ENCODE assay signal across 29 mouse cellular contexts in genomic region chr5:31123481-31123880, GRCm38 (mm10). TPM values are rescaled to one million over a fixed set of nuclear protein-coding genes. Genes with fewer than 3 reads are reported as not detected.
DNase-seq lines count a peak whose midpoint lies in the region; ATAC-seq and TF ChIP-seq lines count a peak whose summit lies in the region.
"Had no signal": no experiment of that assay in that cellular context is flagged by ENCODE, and none has a peak within 500 bp of the region (broad histone marks: within the 10 kb centered on the region; RNA-seq: fewer than 3 reads in every experiment).

No protein-coding gene starts in this region.

- intact Hi-C loops in gastrocnemius, adult 2 months (cut with DNase I) = no loop called here

- ATAC-seq in embryonic facial prominence, embryonic 11.5 days (replicated peaks; ENCODE audit: insufficient number of reproducible peaks, low FRiP score, low TSS enrichment, low read depth) = no peak
- ATAC-seq: activated CD4-positive, CD25-positive, alpha-beta regulatory T cell, adult 4 months; forebrain, embryonic 14.5 days; forebrain, embryonic 16.5 days; Patski had no signal

- H3K4me3 ChIP-seq in gastrocnemius, adult 2 months = peak overlapping the region; percentile 28
- H3K4me3 ChIP-seq in embryonic facial prominence, embryonic 11.5 days (ENCODE audit: low read depth, low read length) = no peak overlapping the region
- H3K4me3 ChIP-seq in cerebellum, adult 2 months (replicated peaks; ENCODE audit: insufficient read depth, low read depth, low read length) = no peak overlapping the region
- H3K4me3 ChIP-seq: embryonic facial prominence, embryonic 12.5 days; forebrain, embryonic 12.5 days had no signal

- no peak for TF ChIP-seq POLR2A in cerebellum, adult 2 months (IDR thresholded peaks at IDR 0.05; ENCODE audit: borderline replicate concordance, insufficient read depth, low read length)

- TF ChIP-seq CTCF in gastrocnemius, adult 2 months (IDR thresholded peaks at IDR 0.05) = no peak
- no peak for TF ChIP-seq CTCF in cerebellum, adult 2 months (IDR thresholded peaks at IDR 0.05; ENCODE audit: borderline replicate concordance, insufficient read depth, low read depth, low read length)

- no peaks in the 10 kb centered on the region for H3K36me3 ChIP-seq in embryonic facial prominence, embryonic 11.5 days (replicated peaks; ENCODE audit: control insufficient read depth, insufficient read depth, low read depth, low read length)
- H3K36me3 ChIP-seq: embryonic facial prominence, embryonic 12.5 days; forebrain, embryonic 12.5 days had no signal

- 24% methylated on average over 2 of the region's 2 CpGs for WGBS in embryonic facial prominence, embryonic 11.5 days
- 38% methylated on average over 2 of the region's 2 CpGs for WGBS in cerebellum, adult 2 months

- no peak overlapping the region for H3K4me2 ChIP-seq in embryonic facial prominence, embryonic 11.5 days (ENCODE audit: low read depth, low read length)
- H3K4me2 ChIP-seq: embryonic facial prominence, embryonic 12.5 days; forebrain, embryonic 12.5 days had no signal

- no peak for DNase-seq in gastrocnemius, adult 2 months
- DNase-seq in gastrocnemius, postnatal 4 days (ENCODE audit: low spot score in 2 of 2) = no peak
- DNase-seq in NIH3T3 (ENCODE audit: low read depth) (peak; percentile 56), adipocyte (ENCODE audit: low spot score) (peak; percentile 20)
- DNase-seq in embryonic facial prominence, embryonic 11.5 days (ENCODE audit: low spot score) = peak; percentile 15
- DNase-seq in cerebellum, adult 2 months = no peak
- DNase-seq in left cerebral cortex, adult 11 months (ENCODE audit: low spot score) = no peak
- DNase-seq: adrenal gland, adult 2 months; adrenal gland, postnatal 10 days; adrenal gland, postnatal 25 days; cerebellum, adult 11 months; cerebellum, adult 18-20 months; cerebellum, adult 9-10 months; cerebellum, postnatal 10 days; cerebellum, postnatal 25 days had no signal

- H3K9me3 ChIP-seq in embryonic facial prominence, embryonic 11.5 days (replicated peaks; ENCODE audit: control insufficient read depth, low read length) = no peaks in the 10 kb centered on the region
- H3K9me3 ChIP-seq: embryonic facial prominence, embryonic 12.5 days; forebrain, embryonic 12.5 days had no signal

- H3K27ac ChIP-seq in gastrocnemius, adult 2 months = peak overlapping the region; percentile 72
- no peak overlapping the region for H3K27ac ChIP-seq in embryonic facial prominence, embryonic 11.5 days (replicated peaks; ENCODE audit: low read depth, low read length)
- H3K27ac ChIP-seq in cerebellum, adult 2 months (ENCODE audit: insufficient read depth, low read length) = no peak overlapping the region
- H3K27ac ChIP-seq: embryonic facial prominence, embryonic 12.5 days; forebrain, embryonic 12.5 days had no signal

- no peak overlapping the region for H3K9ac ChIP-seq in embryonic facial prominence, embryonic 11.5 days (replicated peaks; ENCODE audit: low read length)
- H3K9ac ChIP-seq: embryonic facial prominence, embryonic 12.5 days; forebrain, embryonic 12.5 days had no signal

- no peaks in the 10 kb centered on the region for H3K27me3 ChIP-seq in embryonic facial prominence, embryonic 11.5 days (ENCODE audit: control insufficient read depth, insufficient read depth, low read length)
- H3K27me3 ChIP-seq in cerebellum, adult 2 months (ENCODE audit: control insufficient read depth, insufficient read depth, low read length) = no peaks in the 10 kb centered on the region
- H3K27me3 ChIP-seq: embryonic facial prominence, embryonic 12.5 days had no signal

- H3K4me1 ChIP-seq in embryonic facial prominence, embryonic 11.5 days (ENCODE audit: control insufficient read depth, insufficient read depth, low read length) = no peaks in the 10 kb centered on the region
- H3K4me1 ChIP-seq in cerebellum, adult 2 months (ENCODE audit: control insufficient read depth, insufficient read depth, low read length) = no peaks in the 10 kb centered on the region
- H3K4me1 ChIP-seq: embryonic facial prominence, embryonic 12.5 days had no signal

RNA-seq across cellular contexts. Expression of gene Trim54, which starts 7.0 kb away (rescaled TPM):
- 100 to 1,000 TPM; 356 to 504 TPM for total RNA-seq in gastrocnemius, adult 2 months (2021)
- 100 to 1,000 TPM; 139 to 160 TPM for total RNA-seq in gastrocnemius, postnatal 4 days (2021)
- polyA plus RNA-seq in embryonic facial prominence, embryonic 11.5 days (2014; fragmentation: Nextera tagmentation; extraction: Ambion mirVana) = not detected in 2 replicates
- not detected in 2 replicates for polyA plus RNA-seq in cerebellum, adult 2 months (2012; rRNA removed)
- total RNA-seq: adrenal gland, adult 2 months; adrenal gland, postnatal 25 days; MEL had no signal
- polyA plus RNA-seq: activated CD4-positive, CD25-positive, alpha-beta regulatory T cell, adult 4 months; adrenal gland, adult 2 months; forebrain, embryonic 12.5 days; forebrain, embryonic 14.5 days; forebrain, embryonic 16.5 days; Patski had no signal

RNA-seq across cellular contexts. Expression of gene Ucn, which starts 15.1 kb away (rescaled TPM):
- not detected for total RNA-seq in gastrocnemius, adult 2 months (2021)
- total RNA-seq in gastrocnemius, postnatal 4 days (2021) = under 1 TPM in 1 of 2 experiments, not detected in 1; 0.62 TPM
- polyA plus RNA-seq in embryonic facial prominence, embryonic 11.5 days (2014; fragmentation: Nextera tagmentation; extraction: Ambion mirVana) = not detected in 2 replicates
- 1.2 TPM in 1 of 2 replicates, not detected in the other for polyA plus RNA-seq in cerebellum, adult 2 months (2012; rRNA removed)
- total RNA-seq: adrenal gland, adult 2 months; adrenal gland, postnatal 10 days; adrenal gland, postnatal 25 days; adrenal gland, postnatal 4 days; ES-E14; MEL had no signal
- polyA plus RNA-seq: activated CD4-positive, CD25-positive, alpha-beta regulatory T cell, adult 4 months; adrenal gland, adult 2 months; brain, embryonic 14.5 days; C2C12; embryonic facial prominence, embryonic 12.5 days; forebrain, embryonic 12.5 days; forebrain, embryonic 14.5 days; forebrain, embryonic 16.5 days; Patski had no signal

RNA-seq across cellular contexts. Expression of gene Slc30a3, which starts 15.4 kb away (rescaled TPM):
- not detected for total RNA-seq in gastrocnemius, adult 2 months (2021)
- total RNA-seq in gastrocnemius, postnatal 4 days (2021) = not detected
- 0.46 and 0.59 TPM in 2 replicates for polyA plus RNA-seq in embryonic facial prominence, embryonic 11.5 days (2014; fragmentation: Nextera tagmentation; extraction: Ambion mirVana)
- polyA plus RNA-seq in cerebellum, adult 2 months (2012; rRNA removed) = 19.7 and 23.5 TPM in 2 replicates
- total RNA-seq: adrenal gland, adult 2 months; adrenal gland, postnatal 25 days; MEL had no signal
- polyA plus RNA-seq: activated CD4-positive, CD25-positive, alpha-beta regulatory T cell, adult 4 months; adrenal gland, adult 2 months had no signal

RNA-seq across cellular contexts. Expression of gene Dnajc5g, which starts 17.4 kb away (rescaled TPM):
- total RNA-seq in gastrocnemius, adult 2 months (2021) = not detected
- not detected for total RNA-seq in gastrocnemius, postnatal 4 days (2021)
- polyA plus RNA-seq in embryonic facial prominence, embryonic 11.5 days (2014; fragmentation: Nextera tagmentation; extraction: Ambion mirVana) = not detected in 2 replicates
- polyA plus RNA-seq in cerebellum, adult 2 months (2012; rRNA removed) = not detected in 2 replicates
- total RNA-seq: adrenal gland, adult 2 months; adrenal gland, postnatal 10 days; adrenal gland, postnatal 25 days; adrenal gland, postnatal 4 days; MEL had no signal
- polyA plus RNA-seq: adrenal gland, adult 2 months; brain, embryonic 14.5 days; C2C12; cortical plate, adult 2 months; embryonic facial prominence, embryonic 12.5 days; embryonic facial prominence, embryonic 14.5 days; forebrain, embryonic 12.5 days; forebrain, embryonic 14.5 days; forebrain, embryonic 16.5 days; frontal cortex, adult 2 months; Patski had no signal

RNA-seq across cellular contexts. Expression of gene Mpv17, which starts 30.6 kb away (rescaled TPM):
- 10 to 100 TPM; 16.9 to 24.2 TPM for total RNA-seq in gastrocnemius, adult 2 months (2021)
- 10 to 100 TPM; 43.4 to 51.8 TPM for total RNA-seq in gastrocnemius, postnatal 4 days (2021)
- 50.5 and 50.8 TPM in 2 replicates for polyA plus RNA-seq in embryonic facial prominence, embryonic 11.5 days (2014; fragmentation: Nextera tagmentation; extraction: Ambion mirVana)
- 91.1 and 91.7 TPM in 2 replicates for polyA plus RNA-seq in cerebellum, adult 2 months (2012; rRNA removed)

Comparison
In these comparisons a context has a peak if more than half of its experiments do, and no peak if none do; other contexts are left out.
1. DNase-seq: peak in NIH3T3 (single experiment), adipocyte (single experiment) and embryonic facial prominence, embryonic 11.5 days (single experiment); none in gastrocnemius, adult 2 months (single experiment), gastrocnemius, postnatal 4 days (0 of 2), cerebellum, adult 2 months (0 of 2) and left cerebral cortex, adult 11 months (single experiment).